Mouse (Mus musculus) layer of hippocampus, postnatal 36 days (tissue): ENCODE measurements around the gene Gnao1. TPM values are rescaled to one million over a fixed set of nuclear protein-coding genes. Genes with fewer than 3 reads are reported as not detected.

Experiments
- DNase-seq, 2 experiments: peaks; one replicate each; pipeline ENCODE4 v3.0.0; 2022
- total RNA-seq, 2 experiments: library from RNA; stranded (reverse); gene quantifications; 2 replicates each; pipeline ENCODE4 v1.2.3; 2021

The Gnao1 gene
- total RNA-seq, 2 experiments from 2014 or later = 641 to 673 TPM

DNA sequence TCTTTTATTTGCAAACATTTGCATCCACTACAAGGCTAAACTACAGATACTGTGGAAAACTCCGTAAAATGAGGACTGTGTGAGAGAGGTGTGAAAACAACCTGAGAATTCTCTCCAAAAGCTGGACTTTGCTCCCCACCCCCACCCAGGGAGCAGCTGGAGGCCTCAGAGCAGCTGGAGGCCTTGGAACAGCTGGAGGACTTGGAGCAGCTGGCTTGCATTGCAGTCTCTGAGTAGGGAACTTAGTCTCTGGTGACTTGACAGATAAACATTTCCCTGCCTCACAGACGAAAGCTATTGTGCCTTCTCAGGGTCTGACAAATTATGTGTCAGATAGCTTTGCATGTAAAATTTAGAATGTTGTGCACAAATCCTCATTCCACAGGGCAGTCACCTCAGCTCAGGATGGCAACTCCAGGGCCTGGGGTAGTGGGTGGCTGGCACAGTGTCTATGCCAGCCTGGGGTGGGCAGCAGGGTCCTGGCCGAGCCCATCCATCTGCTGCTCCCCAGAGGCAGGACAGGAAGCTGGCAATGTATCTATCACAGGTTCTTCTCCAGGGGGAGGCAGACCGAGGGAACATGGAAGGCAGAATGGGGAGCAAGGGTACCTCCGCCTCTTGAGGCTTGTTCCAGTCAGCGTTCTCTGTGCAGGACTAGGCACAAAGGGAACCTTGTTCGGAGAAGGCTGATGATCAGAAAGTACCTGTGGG, 87.2 kb downstream of the Gnao1 start:
- no peak for DNase-seq

DNA sequence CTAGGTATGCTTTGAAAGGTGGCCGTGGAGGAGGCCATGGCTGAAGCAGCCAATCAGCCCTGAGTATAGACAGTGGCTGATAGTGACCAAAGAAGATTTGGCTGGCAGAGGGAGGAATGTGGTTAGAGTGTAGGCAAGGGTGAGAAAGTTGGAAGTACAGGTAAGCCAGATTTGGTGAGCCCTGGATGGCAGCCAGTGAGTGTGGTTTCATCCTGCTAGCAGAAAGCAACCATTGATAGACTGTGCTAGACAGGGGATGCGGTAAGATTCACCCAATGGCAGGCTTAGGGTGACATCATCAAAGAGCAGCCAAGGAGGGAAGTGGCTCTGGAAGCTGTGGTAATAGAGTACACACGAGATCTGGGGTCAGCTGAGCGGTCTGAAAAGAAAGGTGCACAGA, 88.8 kb downstream of the Gnao1 start:
- DNase-seq = no peak

DNA sequence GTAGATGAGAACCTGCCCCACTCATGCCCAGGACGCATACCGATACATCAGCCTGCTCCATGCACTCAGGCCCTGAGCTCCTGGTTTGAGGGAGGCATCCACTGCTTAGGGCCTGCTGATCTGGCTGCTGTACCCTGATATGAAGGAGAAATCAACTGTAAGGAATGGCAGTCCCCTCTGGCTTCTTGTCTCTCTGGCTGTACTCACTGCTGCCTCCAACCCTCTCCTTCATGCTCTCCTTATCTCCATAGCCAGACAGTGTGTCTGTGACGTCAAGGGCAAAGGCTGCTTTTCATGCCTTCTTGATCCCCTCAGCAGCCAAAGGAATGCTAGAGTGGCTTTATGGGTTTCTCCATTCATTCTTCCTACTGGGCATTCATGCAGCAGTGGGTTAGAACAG, 92.3 kb downstream of the Gnao1 start:
- no peak for DNase-seq

DNA sequence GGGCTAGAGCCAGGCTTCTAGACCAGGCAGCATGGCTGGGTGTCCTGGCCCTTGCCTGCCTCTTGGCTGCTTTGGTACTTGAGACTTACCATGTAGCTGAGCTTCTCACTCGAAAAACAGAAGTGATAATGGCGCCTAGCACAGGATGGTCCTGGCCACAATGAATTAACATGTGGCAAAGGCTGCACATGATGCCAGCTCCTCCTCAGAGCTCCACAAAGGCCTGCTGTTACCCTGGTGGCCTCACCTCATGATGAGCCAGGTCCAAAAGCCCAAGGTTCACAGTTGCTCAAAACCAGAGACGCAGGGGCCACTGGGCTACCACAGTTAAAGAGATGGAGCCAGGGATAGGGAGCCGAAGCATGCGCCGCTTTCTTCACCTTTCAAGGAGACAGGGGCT, 97.2 kb downstream of the Gnao1 start:
- no peak for DNase-seq

DNA sequence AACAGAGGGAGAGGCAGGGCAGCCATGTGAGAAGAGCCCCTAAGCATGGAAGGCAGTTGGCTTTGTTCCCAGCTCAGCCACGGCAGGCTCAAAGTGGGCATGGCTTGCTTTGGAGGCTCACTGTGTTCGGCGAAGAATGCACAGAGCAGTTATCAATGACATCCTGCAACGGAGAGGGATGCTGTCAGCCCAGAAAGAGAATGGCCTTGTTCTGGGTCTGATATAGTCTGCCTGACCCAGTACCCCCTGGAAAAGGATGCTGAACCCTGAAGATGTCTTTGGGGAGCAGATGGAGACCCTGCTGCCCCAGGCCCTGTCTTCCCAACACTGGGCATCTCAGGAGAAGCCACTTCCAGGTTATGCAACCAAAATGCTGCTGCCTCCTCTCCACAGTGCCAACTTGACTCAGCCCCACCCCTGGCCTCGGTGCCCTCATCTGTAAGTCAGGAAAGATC, 98.2 kb downstream of the Gnao1 start:
- DNase-seq = no peak

DNA sequence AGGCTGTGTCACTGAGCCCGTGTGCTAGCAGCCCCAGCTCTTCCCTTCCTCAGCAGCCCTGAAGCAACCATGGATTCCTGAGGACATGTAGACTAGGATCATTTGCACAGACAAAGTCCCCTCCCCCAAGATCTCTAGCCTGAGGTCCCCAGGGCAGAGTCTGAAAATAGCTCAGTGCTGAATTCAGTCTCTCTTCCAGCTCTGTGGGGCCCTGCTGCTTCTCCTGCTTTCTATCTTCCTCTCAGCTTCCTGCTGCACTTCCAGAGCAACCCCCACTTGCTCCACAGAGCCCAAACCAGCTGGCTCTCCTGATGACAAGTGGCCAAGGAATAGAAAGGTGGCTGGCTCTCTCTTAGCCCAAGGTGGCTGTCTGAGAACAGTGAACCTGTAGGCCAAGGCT, 98.8 kb downstream of the Gnao1 start:
- no peak for DNase-seq

DNA sequence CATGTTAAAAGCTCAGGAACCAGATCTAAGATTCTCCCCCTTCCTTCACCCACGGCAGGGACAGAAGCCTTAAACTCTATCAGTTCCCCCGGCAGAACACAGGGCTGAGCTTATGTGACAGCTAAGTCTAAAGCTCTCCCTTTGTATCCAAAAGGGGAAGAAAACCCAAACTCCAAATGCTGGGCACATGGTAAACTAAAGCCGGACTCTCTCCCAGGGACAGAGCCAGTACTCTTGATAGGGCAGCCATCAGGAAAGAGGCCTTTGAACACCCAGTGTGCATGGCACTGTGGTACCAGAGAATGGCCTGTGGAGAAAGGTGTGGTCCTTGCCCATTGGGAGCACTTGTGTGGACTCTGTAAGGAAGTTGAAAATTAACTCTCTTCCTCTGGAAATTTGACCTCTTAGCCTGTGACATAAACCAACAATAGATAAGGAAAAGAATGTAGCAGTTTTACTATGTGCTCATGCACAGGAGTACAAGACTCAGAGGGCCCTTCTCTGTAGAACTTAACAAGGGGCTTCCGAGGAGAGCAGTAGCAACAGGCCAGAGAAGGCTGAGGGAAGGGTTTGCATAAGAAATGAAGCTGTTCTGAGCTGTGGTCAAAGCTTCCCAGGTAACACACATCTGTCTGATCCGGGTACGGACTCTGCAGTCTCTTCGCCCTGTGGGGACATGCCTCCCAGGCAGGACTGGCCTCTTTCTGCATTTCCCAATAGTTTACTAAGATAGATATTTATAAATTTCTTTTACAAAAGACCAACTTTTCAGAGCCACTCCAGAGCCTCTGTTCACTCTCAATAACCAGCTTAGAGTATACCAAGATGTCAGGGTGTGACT, 102.2 kb downstream of the Gnao1 start:
- DNase-seq = no peak

DNA sequence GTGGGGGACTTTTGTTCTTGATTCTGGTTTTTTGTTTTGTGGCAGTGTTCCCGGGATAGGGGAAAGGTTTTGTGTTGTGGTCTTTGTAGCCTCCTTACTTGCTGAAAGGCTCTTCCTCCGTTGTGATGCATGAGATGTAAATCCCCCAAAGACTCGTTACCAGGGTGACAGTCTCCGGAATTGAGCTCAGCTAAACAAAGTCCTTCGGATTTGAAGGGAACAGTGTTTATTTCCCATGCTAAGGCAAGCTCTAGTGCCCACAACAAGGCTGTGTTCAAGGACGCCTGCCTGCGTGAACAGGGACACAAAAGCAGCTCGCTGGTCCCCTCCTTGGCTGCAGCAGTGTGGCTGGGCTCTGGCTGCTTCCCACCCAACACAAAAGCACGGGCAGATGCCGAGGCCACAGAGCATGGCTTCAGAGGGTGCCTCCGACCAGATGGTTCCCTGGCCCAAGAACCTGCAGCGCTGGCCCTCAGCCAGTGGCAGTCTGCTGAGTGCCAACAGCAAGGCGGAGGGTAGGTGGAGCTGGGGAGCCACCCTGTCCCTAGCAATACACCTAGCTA, 108.2 kb downstream of the Gnao1 start:
- peak; percentile 81 to 86 for DNase-seq

DNA sequence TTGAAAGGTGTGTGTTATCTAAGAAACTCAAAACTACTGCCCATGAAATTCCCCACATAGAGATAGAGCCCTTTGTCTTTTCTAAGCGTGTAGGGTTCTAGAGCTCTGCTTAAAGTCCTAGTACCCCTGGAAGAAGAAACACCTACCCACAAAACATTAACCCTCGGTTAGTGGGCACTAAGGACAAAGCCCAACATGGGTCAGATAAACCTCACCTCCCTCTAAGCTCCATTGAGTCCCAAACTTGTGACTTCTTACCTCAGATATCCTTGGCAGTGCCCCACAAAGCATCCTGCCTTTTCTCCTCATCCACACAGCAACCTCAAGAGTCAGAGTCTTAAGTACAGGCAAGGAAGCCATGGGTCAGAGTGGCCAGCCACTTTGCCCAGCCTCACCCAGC, 108.8 kb downstream of the Gnao1 start:
- DNase-seq = no peak

DNA sequence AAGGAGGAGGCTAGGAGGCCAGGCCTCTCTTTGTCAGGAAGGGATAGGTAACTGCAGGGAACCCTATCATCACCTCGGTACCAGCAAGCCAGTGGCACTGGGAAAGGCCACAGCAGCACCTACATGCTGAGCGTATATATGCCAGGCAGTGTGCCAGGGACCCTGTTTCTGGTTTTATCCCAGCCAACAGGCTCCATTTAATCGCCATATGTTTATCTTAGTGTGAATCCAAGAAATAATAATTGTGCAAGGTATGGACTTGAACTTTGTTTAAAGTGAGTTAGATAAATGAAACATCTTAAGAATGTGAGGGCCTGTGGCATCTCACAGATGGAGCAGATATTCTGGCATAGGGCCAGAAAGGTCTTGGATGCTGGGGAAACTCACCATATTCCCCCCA, 109.7 kb downstream of the Gnao1 start:
- no peak for DNase-seq

DNA sequence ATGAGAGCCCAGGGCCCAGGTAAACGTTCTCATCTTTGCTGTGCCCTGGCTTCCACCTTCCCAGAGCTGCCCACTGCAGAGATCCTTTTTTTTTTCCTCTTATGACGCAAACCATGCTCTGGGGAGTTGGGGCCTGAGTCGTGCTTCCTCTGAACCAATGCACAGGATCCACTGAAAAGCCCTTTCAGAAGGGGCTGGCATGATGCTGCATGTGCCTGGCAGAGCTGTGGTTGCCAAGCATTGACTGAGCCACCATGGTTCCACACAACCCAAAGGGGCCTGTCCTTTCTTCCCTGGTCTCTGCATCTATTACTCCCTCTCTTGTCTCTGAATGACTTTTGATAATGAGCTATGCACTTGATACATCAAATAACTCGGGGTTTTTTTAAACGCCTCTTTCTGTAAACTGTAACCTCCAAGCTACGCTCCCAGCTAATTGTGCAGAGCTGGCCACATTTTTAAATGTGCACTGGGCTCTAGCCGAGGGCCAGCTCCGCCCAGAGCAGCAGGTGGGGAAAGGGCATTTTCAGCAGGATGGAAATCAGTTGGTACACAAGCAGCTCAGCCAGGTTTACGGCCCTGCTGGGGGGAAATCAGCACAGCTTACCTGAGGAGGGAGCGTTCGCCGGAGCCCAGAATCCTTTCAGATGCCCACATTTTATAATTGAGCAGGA, 110.3 kb downstream of the Gnao1 start:
- DNase-seq = no peak

DNA sequence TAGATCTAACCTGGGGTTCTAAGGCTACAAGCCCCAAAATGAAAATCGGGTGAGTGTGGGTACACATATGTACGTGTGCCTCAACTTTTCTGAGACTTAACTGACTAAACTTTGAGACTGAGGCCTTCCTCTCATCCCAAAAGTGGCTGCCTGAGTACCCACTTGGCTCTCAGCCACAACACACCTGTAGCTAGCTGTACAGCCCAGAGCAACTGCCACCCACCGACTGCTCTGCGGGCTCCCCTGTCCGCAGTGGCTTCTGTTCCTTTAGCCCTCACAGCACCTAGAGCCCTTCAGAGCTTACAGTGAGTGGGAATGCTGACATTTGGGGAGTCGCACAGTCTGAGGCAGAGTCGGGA, 110.8 kb downstream of the Gnao1 start:
- DNase-seq = no peak

DNA sequence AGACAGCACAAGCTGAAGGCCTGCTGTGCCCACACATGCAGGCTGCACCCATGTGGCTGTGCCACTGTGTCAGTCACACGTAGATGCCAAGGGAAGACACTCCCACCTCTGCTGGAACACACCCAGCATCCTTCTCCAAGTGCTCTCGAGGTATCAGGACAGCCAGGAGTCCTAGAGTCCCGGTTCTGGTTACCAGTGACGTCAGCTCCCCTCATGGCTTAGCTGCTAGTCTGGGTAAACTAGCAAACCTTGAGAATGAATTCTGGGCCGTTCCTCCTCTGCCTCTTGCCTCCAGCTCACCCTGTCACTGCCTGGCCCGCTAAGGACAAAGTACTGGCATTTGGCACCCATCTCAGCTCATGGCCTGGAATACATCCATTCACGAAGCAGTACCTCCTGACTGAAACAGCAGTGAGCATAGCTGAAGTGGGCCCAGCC, 114.2 kb downstream of the Gnao1 start:
- DNase-seq = peak in 1 of 2 experiments; percentile 45

DNA sequence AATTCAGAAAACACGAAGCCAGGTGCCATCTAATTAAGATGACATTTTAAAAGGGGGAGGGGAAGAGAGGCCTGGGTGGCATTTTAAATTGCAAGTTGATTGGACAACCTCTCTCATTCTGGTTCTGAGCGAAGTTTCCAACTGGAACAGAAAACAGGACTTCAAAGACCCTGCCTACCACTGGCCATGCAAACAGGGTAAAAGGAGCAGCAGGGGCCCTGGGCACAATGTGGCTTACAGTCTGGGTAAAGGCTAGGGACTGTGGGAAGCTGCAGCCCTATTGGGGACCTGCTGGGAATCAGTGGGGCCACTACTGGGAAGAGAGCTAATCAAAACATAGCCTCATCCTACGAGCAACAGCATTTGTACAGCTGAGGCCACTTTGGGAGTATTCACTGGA, 115.7 kb downstream of the Gnao1 start:
- DNase-seq = no peak

DNA sequence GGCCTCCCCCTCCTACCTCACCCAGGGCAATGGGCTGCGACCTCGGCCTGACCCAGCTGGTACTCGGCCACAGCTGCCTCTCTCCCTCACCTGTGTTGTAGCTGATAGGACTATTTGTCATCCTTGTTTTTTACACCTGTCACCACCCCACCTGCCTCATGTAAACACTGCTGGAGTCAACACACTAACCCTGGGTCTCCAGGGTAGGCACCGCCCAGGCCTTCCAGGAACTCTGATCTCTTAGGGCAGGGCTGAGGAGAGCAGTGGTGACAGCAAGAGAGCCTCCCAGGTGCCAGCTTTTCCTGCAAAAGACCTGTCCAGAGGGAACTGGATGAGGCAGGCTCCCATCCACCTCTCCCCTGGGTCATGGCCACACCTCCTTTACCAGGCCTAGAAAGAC, 119.5 kb downstream of the Gnao1 start:
- DNase-seq = no peak

DNA sequence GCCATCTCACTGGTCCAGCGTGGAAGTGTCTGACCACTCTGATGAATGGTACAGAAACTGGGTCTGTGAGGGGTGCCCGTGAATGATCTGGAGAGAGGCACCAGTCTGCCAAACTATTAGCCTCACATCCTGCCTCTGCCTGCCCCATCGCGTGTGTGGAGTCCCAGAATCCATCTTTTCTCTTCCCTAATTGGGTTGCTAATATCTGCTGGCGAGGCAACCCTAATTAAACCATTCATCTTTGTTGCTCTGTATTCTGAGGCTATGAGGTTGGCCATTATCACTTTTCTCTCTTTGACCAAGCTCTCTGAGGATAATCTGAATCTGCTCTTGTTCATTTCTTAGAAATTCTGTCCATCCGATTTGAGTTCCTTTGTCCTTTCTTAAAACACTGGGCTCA, 121.6 kb downstream of the Gnao1 start:
- no peak for DNase-seq

DNA sequence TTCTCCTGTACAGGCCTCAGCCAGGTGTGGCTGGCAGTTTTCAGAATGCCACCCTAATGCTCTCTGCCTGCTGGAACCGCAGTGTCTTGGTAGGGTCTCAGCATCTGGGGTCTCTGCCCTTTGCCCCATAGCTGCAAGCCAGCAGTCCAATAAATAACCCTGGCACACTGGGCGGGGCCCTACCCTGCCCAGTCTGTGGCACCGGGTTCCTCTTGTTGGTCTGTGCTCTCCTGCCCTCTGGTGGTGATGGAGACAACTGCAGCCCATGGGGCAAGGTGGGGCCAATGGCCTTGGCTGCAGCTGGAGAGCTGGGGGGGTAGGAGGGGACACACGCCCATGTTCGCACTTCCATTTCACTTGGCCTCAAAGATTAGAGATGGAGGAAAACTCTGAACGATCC, 123.1 kb downstream of the Gnao1 start:
- peak; percentile 83 to 86 for DNase-seq

DNA sequence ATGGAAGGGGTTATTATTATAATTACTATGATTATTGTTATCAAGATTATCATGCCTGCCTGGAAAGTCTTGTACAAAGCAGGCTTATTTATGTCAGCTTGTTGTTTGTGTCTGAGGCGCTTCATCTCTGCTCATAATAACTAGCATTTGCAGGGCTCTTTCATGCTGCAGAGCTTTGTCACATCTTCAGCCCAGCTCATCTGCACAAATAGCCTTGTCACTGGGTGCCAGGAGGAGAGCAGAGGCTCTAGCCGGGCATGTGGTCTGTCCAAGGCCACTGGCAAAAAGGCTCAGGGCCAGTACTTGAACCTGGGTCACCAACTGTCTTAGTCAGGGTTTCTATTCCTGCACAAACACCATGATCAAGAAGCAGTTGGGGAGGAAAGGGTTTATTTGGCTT, 123.5 kb downstream of the Gnao1 start:
- no peak for DNase-seq

DNA sequence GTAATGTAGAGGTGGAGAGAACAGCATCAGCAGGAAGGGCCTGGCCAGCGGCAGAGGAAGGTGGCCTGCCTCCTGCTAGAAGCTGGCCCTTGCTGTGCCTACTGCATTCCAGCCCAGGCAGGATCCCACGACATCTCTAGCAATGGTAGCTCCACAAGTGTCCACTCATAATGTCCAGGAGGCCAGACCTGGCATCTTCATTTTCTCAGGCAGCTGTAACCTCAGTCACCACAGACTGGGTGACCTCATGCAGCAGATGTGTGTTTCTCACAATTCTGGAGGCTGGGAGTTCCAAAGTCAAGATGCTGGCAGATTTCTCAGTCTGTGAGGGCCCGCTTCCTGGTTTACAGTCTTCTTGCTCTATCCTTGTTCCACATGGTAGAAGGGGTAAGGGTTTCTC, 128.4 kb downstream of the Gnao1 start:
- no peak for DNase-seq

DNA sequence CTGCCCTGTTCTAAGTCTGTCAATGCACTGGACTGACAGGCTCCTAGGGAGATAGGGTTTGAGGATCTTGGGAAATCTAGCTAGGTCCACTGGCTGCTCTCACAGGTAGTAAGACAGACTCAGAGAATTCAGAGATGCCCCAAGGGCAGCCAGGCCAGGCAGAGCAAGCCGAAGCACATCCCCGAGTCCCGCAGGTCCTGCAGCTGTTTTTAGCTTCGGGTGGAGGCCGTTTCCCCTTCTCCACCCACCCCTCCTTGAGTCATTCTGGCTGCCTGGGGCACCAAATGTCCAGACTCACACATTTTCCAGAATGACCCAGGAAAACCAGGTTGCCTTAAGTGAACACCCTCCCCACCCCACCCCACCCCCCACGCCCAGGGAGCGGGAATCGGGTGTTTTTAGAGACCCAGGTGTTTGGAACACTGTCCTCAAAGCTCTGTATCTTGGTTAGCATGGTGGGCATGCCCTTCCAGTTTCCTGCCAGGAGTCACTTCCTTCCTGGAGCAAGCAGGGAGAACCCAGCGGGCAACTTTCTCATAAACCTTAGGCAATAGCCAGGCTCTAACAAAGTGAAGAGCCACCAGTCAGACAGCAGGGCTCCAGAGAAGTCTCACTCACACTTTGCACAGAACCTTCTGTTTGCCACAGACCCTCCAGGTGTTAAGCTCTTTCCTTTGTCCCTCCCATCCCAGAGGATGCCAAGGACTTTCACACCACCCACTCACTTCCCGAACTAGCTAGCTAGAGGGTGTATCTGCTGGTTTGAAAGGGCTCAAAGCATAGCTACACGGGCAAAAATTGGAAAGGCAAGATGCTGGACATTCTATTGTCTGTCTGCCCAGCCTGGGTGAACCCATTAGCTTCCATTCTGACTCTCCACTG, 131.0 kb downstream of the Gnao1 start:
- DNase-seq = no peak

DNA sequence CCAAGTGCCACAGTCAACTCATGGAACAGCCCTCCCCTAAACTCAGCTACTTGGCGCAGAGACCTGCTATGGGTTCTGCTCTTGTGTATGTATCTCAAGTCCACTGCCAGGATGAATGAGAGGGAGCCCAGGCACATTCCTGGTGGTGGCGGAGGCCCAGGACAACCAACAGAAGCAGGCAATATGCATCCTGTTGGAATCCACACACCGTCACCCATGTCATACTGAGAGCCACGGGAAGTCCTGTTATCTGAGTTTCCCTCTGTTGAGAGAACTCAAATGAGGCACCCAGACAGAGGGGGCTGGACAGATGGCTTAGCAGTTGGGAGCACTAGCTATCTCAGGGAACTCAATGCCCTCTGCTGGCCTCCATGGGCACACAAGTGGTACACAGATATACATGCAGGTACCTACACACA, 131.9 kb downstream of the Gnao1 start:
- peak in 1 of 2 experiments; percentile 48 for DNase-seq

DNA sequence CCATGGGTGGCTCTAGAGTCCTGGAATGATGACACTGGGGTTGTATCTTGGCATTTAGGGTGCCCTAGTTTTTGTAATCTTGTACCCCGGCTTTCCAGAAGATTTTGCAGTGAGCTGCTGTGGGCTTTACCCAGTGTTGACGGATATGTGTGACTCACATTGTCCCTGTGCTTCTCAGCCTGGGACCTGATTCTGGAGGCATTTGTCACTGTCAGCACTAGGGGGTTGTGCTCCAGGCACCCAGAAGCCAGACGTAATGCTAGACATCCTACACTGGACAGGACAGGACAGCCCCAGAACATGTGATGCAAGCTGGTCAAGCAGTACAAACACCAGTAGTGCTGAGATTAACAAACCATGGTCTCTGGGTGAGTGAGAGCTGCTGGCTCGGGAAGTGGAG, 136.0 kb downstream of the Gnao1 start:
- DNase-seq = no peak
